Mouse (Mus musculus): ENCODE measurements around the gene Hnrnpa3. TPM values are rescaled to one million over a fixed set of nuclear protein-coding genes. Genes with fewer than 3 reads are reported as not detected.
"Not testable (repeated sequence)": the region's sequence is repeated elsewhere in the genome, so short reads cannot be mapped to it uniquely, and the experiment has no call there.

Hnrnpa3 gene
- 4.4 and 9.0 TPM in 2 replicates for polyA plus RNA-seq (2012; rRNA removed)

GRCm38 (mm10) chr2:75658727-75659628, at the start of gene Hnrnpa3:
Gene Hnrnpa3, plus strand, starts transcription at chr2:75659261.
- TF ChIP-seq POLR2A (IDR thresholded peaks at IDR 0.05; ENCODE audit: low read depth, low read length): peak; percentile 81
- TF ChIP-seq CTCF (IDR thresholded peaks at IDR 0.05; ENCODE audit: extremely low read depth, insufficient read length, insufficient replicate concordance, low read depth, low read length): peak; percentile 29; the same call in 1 of the 2 replicates
- no peaks in the 10 kb centered on the region for H3K27me3 ChIP-seq (ENCODE audit: control insufficient read depth, insufficient read depth, low read length)
- peak within 1 kb of the TSS; percentile 98 for H3K27ac ChIP-seq (ENCODE audit: insufficient read depth, low read depth, low read length)
- H3K36me3 ChIP-seq (ENCODE audit: control insufficient read depth, insufficient read depth, low read length): peaks cover 16% of the 10 kb centered on the region
- peaks cover 6% of the 10 kb centered on the region; the same call in 1 of the 2 replicates for H3K4me1 ChIP-seq (ENCODE audit: control insufficient read depth, insufficient read depth, insufficient read length, low read length)
- under 1% methylated on average over 96 of the region's 102 CpGs for WGBS
- H3K4me3 ChIP-seq (ENCODE audit: low read depth, low read length): peak within 1 kb of the TSS; percentile 92

- H3K27ac ChIP-seq (ENCODE audit: insufficient read depth, low read depth, low read length): no peak overlapping the region
Observed at GRCm38 (mm10) chr2:75609971-75610370, 49.1 kb upstream of the Hnrnpa3 start.

GRCm38 (mm10) chr2:75610602-75611001, 48.5 kb upstream of the Hnrnpa3 start:
- not testable (repeated sequence) for H3K27ac ChIP-seq (ENCODE audit: insufficient read depth, low read depth, low read length); H3K27me3 ChIP-seq (ENCODE audit: control insufficient read depth, insufficient read depth, low read length); H3K4me3 ChIP-seq (ENCODE audit: low read depth, low read length); H3K4me1 ChIP-seq (ENCODE audit: control insufficient read depth, insufficient read depth, insufficient read length, low read length); H3K36me3 ChIP-seq (ENCODE audit: control insufficient read depth, insufficient read depth, low read length)
- WGBS: 73% methylated on average over 7 of the region's 7 CpGs

More at GRCm38 (mm10) chr2:75609971-75610370, 49.1 kb upstream of the Hnrnpa3 start:
- no peak overlapping the region for H3K4me3 ChIP-seq (ENCODE audit: low read depth, low read length)
- peaks cover 9% of the 10 kb centered on the region; the same call in 1 of the 2 replicates for H3K4me1 ChIP-seq (ENCODE audit: control insufficient read depth, insufficient read depth, insufficient read length, low read length)
- 80% methylated on average over 15 of the region's 15 CpGs for WGBS
- H3K27me3 ChIP-seq (ENCODE audit: control insufficient read depth, insufficient read depth, low read length): no peaks in the 10 kb centered on the region
- TF ChIP-seq CTCF (IDR thresholded peaks at IDR 0.05; ENCODE audit: extremely low read depth, insufficient read length, insufficient replicate concordance, low read depth, low read length): no peak
- no peak for TF ChIP-seq POLR2A (IDR thresholded peaks at IDR 0.05; ENCODE audit: low read depth, low read length)
- no peaks in the 10 kb centered on the region for H3K36me3 ChIP-seq (ENCODE audit: control insufficient read depth, insufficient read depth, low read length)

GRCm38 (mm10) chr2:75611041-75611805, 47.8 kb upstream of the Hnrnpa3 start:
- TF ChIP-seq POLR2A (IDR thresholded peaks at IDR 0.05; ENCODE audit: low read depth, low read length): no peak
- no peak for TF ChIP-seq CTCF (IDR thresholded peaks at IDR 0.05; ENCODE audit: extremely low read depth, insufficient read length, insufficient replicate concordance, low read depth, low read length)
- Histone ChIP-seq H3K4me1 (ENCODE audit: control insufficient read depth, insufficient read depth, insufficient read length, low read length) (peaks cover 9% of the 10 kb centered on the region; the same call in 1 of the 2 replicates), H3K27me3 (ENCODE audit: control insufficient read depth, insufficient read depth, low read length) (no peaks in the 10 kb centered on the region), H3K4me3 (ENCODE audit: low read depth, low read length) (no peak overlapping the region), H3K27ac (ENCODE audit: insufficient read depth, low read depth, low read length) (no peak overlapping the region), H3K36me3 (ENCODE audit: control insufficient read depth, insufficient read depth, low read length) (no peaks in the 10 kb centered on the region)
- 92% methylated on average over 15 of the region's 15 CpGs for WGBS

GRCm38 (mm10) chr2:75612006-75612405, 47.1 kb upstream of the Hnrnpa3 start:
- Histone ChIP-seq H3K27me3 (ENCODE audit: control insufficient read depth, insufficient read depth, low read length) (no peaks in the 10 kb centered on the region), H3K4me1 (ENCODE audit: control insufficient read depth, insufficient read depth, insufficient read length, low read length) (peaks cover 9% of the 10 kb centered on the region; the same call in 1 of the 2 replicates), H3K36me3 (ENCODE audit: control insufficient read depth, insufficient read depth, low read length) (no peaks in the 10 kb centered on the region), H3K4me3 (ENCODE audit: low read depth, low read length) (no peak overlapping the region), H3K27ac (ENCODE audit: insufficient read depth, low read depth, low read length) (no peak overlapping the region)
- no peak for TF ChIP-seq CTCF (IDR thresholded peaks at IDR 0.05; ENCODE audit: extremely low read depth, insufficient read length, insufficient replicate concordance, low read depth, low read length)
- no peak for TF ChIP-seq POLR2A (IDR thresholded peaks at IDR 0.05; ENCODE audit: low read depth, low read length)
- 78% methylated on average over 2 of the region's 2 CpGs for WGBS

GRCm38 (mm10) chr2:75612981-75613567, 46.0 kb upstream of the Hnrnpa3 start:
- H3K4me3 ChIP-seq (ENCODE audit: low read depth, low read length): peak overlapping the region; percentile 23; the same call in 1 of the 2 replicates
- peak overlapping the region; percentile 15; the same call in 1 of the 2 replicates for H3K27ac ChIP-seq (ENCODE audit: insufficient read depth, low read depth, low read length)
- TF ChIP-seq POLR2A (IDR thresholded peaks at IDR 0.05; ENCODE audit: low read depth, low read length) (no peak), CTCF (IDR thresholded peaks at IDR 0.05; ENCODE audit: extremely low read depth, insufficient read length, insufficient replicate concordance, low read depth, low read length) (no peak)
- 5% methylated on average over 14 of the region's 14 CpGs for WGBS
- peaks cover 9% of the 10 kb centered on the region; the same call in 1 of the 2 replicates for H3K4me1 ChIP-seq (ENCODE audit: control insufficient read depth, insufficient read depth, insufficient read length, low read length)
- H3K36me3 ChIP-seq (ENCODE audit: control insufficient read depth, insufficient read depth, low read length): no peaks in the 10 kb centered on the region
- no peaks in the 10 kb centered on the region for H3K27me3 ChIP-seq (ENCODE audit: control insufficient read depth, insufficient read depth, low read length)
